Mouse (Mus musculus): ENCODE data around the gene Kank4. TPM values are rescaled to one million over a fixed set of nuclear protein-coding genes. Genes with fewer than 3 reads are reported as not detected.

The Kank4 gene
- total and polyA plus RNA-seq, 3 experiments, result not detected

- no peaks in the 10 kb centered on the region for H3K4me1 ChIP-seq (ENCODE audit: control insufficient read depth in 1 of 2, insufficient read depth in 2 of 2, low read length in 2 of 2)
- DNase-seq (ENCODE audit: low read depth, low spot score), result no peak
- no peak overlapping the region for H3K4me3 ChIP-seq (ENCODE audit: control insufficient read depth in 1 of 2, insufficient read depth in 1 of 2, low read depth in 2 of 2, low read length in 2 of 2)
- H3K79me2 ChIP-seq (ENCODE audit: control insufficient read depth, insufficient read depth, low read length, poor library complexity), result no peaks in the 10 kb centered on the region
- H3K27ac ChIP-seq (ENCODE audit: control insufficient read depth, low read depth, low read length), result no peak overlapping the region
- no peaks in the 10 kb centered on the region; a peak in 1 of 4 replicates for H3K27me3 ChIP-seq (ENCODE audit: control insufficient read depth in 1 of 2, insufficient read depth in 2 of 2, low read length in 2 of 2)
- no peak for TF ChIP-seq GATA1 (IDR thresholded peaks at IDR 0.05; ENCODE audit: low read depth, low read length)
- no peak for TF ChIP-seq NRF1 (IDR thresholded peaks at IDR 0.05; ENCODE audit: insufficient read depth, low read depth, low read length, poor library complexity, severe bottlenecking)
- no peak for TF ChIP-seq MAX (IDR thresholded peaks at IDR 0.05; ENCODE audit: low read length)
- TF ChIP-seq CHD1 (IDR thresholded peaks at IDR 0.05; ENCODE audit: low read depth, low read length), result no peak
- TF ChIP-seq MEF2A (IDR thresholded peaks at IDR 0.05; ENCODE audit: extremely low read depth, insufficient replicate concordance, low read depth, low read length, poor library complexity, severe bottlenecking), result no peak
- TF ChIP-seq RAD21 (IDR thresholded peaks at IDR 0.05; ENCODE audit: low read depth, low read length), result no peak
- TF ChIP-seq EP300 (IDR thresholded peaks at IDR 0.05; ENCODE audit: low read depth in 1 of 2, low read length in 2 of 2), result no peak
- TF ChIP-seq POLR2AphosphoS2 (IDR thresholded peaks at IDR 0.05; ENCODE audit: low read length), result no peak
- no peaks in the 10 kb centered on the region for H3K9me3 ChIP-seq (replicated peaks; ENCODE audit: insufficient read depth, low read length)
- no peak overlapping the region for H3K9ac ChIP-seq (ENCODE audit: control insufficient read depth, low read depth, low read length, poor library complexity, severe bottlenecking)
- H3K36me3 ChIP-seq (ENCODE audit: control insufficient read depth in 1 of 2, insufficient read depth in 2 of 2, low read length in 2 of 2), result no peaks in the 10 kb centered on the region
These were observed 94.9 kb downstream of the Kank4 start for GRCm38 (mm10) chr4:98722454-98722853.

- H3K9me3 ChIP-seq (replicated peaks; ENCODE audit: insufficient read depth, low read length), result no peaks in the 10 kb centered on the region
These were observed 98.8 kb downstream of the Kank4 start for GRCm38 (mm10) chr4:98718547-98718917.

DNA sequence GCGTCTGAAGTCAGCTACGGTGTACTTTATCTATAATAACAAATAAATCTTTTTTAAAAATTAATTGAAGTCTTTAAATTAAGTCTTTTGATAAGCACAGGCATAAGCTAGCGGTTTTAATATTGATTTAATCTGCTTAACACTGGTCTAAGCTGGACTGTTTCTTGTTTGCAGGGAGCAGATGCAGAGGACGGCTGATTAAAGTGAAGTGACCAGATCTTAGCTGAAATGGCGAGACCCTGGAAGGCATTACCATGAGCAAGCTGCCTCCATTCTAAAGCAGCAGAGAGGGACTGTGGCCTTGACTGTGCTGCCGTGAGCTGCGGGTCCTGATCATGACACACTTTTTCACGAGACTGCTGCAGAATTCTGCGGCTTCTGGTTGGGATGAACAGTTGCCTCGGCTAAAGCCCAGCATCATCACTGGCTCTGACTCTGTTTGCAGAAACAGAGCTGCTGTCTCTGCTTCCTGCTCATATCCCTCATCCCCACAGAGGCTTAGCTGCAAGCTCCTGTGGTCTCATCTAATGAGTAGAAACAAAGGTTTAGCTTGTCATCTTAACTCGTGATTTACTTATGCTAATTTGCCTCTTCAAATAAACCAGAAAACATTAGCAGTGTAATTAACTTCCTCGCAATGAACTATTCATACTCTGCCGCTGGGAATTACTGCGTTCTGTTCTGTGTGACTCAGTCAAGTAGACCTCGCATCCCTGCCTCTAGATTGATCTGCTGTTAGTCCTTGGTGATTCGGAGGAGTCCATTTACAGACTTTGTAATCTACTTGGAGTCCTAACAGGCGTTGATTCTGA, 99.4 kb downstream of the Kank4 start:
- DNase-seq (ENCODE audit: low read depth, low spot score), result no peak
- no peak for TF ChIP-seq POLR2A (IDR thresholded peaks at IDR 0.05; ENCODE audit: control insufficient read depth in 1 of 2, insufficient read depth in 1 of 2, low read depth in 1 of 2, low read length in 2 of 2, poor library complexity in 1 of 2)
- no peak for TF ChIP-seq CHD2 (IDR thresholded peaks at IDR 0.05; ENCODE audit: low read length)
- TF ChIP-seq USF2 (IDR thresholded peaks at IDR 0.05; ENCODE audit: borderline replicate concordance in 1 of 2, insufficient read depth in 1 of 2, low read depth in 1 of 2, low read length in 2 of 2), result no peak
- no peak for TF ChIP-seq USF1 (IDR thresholded peaks at IDR 0.05; ENCODE audit: low read depth, low read length)
- no peak for TF ChIP-seq NRF1 (IDR thresholded peaks at IDR 0.05; ENCODE audit: insufficient read depth, low read depth, low read length, poor library complexity, severe bottlenecking)
- no peak for TF ChIP-seq RAD21 (IDR thresholded peaks at IDR 0.05; ENCODE audit: low read depth, low read length)
- H3K9me3 ChIP-seq (replicated peaks; ENCODE audit: insufficient read depth, low read length), result no peaks in the 10 kb centered on the region
- no peaks in the 10 kb centered on the region for H3K79me2 ChIP-seq (ENCODE audit: control insufficient read depth, insufficient read depth, low read length, poor library complexity)
- H3K36me3 ChIP-seq (ENCODE audit: control insufficient read depth in 1 of 2, insufficient read depth in 2 of 2, low read length in 2 of 2), result no peaks in the 10 kb centered on the region
- no peak overlapping the region for H3K27ac ChIP-seq (ENCODE audit: control insufficient read depth, low read depth, low read length)
- H3K4me1 ChIP-seq (ENCODE audit: control insufficient read depth in 1 of 2, insufficient read depth in 2 of 2, low read length in 2 of 2), result no peaks in the 10 kb centered on the region
- H3K9ac ChIP-seq (ENCODE audit: control insufficient read depth, low read depth, low read length, poor library complexity, severe bottlenecking), result no peak overlapping the region
- no peaks in the 10 kb centered on the region; a peak in 1 of 4 replicates for H3K27me3 ChIP-seq (ENCODE audit: control insufficient read depth in 1 of 2, insufficient read depth in 2 of 2, low read length in 2 of 2)
- no peak overlapping the region for H3K4me3 ChIP-seq (ENCODE audit: control insufficient read depth in 1 of 2, insufficient read depth in 1 of 2, low read depth in 2 of 2, low read length in 2 of 2)

More at GRCm38 (mm10) chr4:98718547-98718917, 98.8 kb downstream of the Kank4 start:
- H3K9ac ChIP-seq (ENCODE audit: control insufficient read depth, low read depth, low read length, poor library complexity, severe bottlenecking), result no peak overlapping the region
- no peak overlapping the region for H3K4me3 ChIP-seq (ENCODE audit: control insufficient read depth in 1 of 2, insufficient read depth in 1 of 2, low read depth in 2 of 2, low read length in 2 of 2)
- no peak overlapping the region for H3K27ac ChIP-seq (ENCODE audit: control insufficient read depth, low read depth, low read length)
- no peak for DNase-seq (ENCODE audit: low read depth, low spot score)
- no peaks in the 10 kb centered on the region for H3K79me2 ChIP-seq (ENCODE audit: control insufficient read depth, insufficient read depth, low read length, poor library complexity)
- no peaks in the 10 kb centered on the region for H3K4me1 ChIP-seq (ENCODE audit: control insufficient read depth in 1 of 2, insufficient read depth in 2 of 2, low read length in 2 of 2)
- no peaks in the 10 kb centered on the region; a peak in 1 of 4 replicates for H3K27me3 ChIP-seq (ENCODE audit: control insufficient read depth in 1 of 2, insufficient read depth in 2 of 2, low read length in 2 of 2)
- TF ChIP-seq MAX (IDR thresholded peaks at IDR 0.05; ENCODE audit: low read length), result no peak
- no peak for TF ChIP-seq POLR2AphosphoS2 (IDR thresholded peaks at IDR 0.05; ENCODE audit: low read length)
- no peak for TF ChIP-seq KAT2A (conservative IDR thresholded peaks at IDR 0.05; ENCODE audit: low read depth, low read length)
- H3K36me3 ChIP-seq (ENCODE audit: control insufficient read depth in 1 of 2, insufficient read depth in 2 of 2, low read length in 2 of 2), result no peaks in the 10 kb centered on the region
